Mouse (Mus musculus): ENCODE results near the gene Fcamr.
A peak's percentile ranks its signal among the peaks of the same experiment; 100 is the strongest.

Gene Fcamr

GRCm38 (mm10) chr1:130802976-130803375, 2.3 kb downstream of the Fcamr start:
- DNase-seq (ENCODE audit: low spot score), result no peak

DNA sequence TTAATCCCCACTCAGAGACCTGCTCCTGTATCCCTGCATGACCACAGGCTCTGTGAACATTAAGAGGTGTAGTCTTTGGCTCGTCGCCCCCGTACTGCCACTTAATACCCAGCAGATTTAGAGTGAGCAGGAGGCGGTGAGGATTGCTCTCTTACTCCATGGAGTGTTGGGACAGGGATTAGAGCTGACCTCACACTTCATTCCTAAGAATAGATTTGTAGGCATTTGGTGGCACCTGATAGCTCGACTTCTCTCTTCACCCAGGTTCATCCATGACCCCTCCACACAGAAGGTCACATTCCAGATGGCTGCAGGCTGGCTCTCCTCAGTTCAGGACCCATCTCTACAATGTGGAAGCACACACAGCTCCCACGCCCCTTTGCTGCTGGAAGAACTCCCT, 3.6 kb downstream of the Fcamr start:
- DNase-seq (ENCODE audit: low spot score), result no peak

DNA sequence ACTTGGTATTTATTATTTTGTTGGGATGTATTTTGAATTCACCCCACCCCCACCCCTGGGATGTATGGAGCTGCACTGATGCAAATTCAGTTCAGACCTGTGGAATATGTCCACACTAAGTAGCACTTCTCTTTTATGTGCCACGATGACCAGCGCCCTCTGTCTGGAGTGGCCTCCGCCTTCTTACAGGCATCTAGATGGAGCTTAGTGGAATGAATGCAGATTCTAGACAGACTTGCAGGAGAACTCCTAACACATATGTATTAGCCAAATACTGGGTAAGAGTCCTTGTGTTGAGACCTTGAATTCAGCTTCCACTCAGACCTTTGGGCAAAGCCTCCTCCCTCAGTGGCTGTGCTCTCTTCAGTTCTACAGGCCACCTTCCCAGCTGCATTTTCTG, 10.2 kb downstream of the Fcamr start:
- no peak for DNase-seq (ENCODE audit: low spot score)

- no peak for DNase-seq (ENCODE audit: low spot score)
Measured at GRCm38 (mm10) chr1:130811316-130811715, 10.6 kb downstream of the Fcamr start.

DNA sequence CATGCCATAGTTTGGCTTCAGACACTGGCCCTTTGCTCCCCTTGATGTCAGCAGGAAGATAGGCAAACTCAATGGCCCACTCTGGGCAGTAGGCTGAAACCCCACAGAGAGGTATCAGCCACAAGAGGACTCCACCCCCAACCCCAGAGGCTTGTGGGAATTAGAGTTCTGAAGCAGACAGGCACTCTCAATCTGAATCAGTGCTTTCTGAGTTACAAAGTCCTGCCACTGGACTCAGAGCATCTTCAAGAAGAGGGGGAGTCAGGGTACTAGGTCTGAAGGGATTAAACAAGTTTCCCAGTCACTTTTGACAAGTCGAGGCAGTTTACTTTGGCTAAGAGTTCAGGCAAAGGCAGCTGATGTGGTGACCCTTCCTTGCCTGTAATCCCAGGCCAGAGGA, 19.0 kb downstream of the Fcamr start:
- DNase-seq (ENCODE audit: low spot score), result no peak

GRCm38 (mm10) chr1:130820316-130821148, 19.8 kb downstream of the Fcamr start:
- DNase-seq (ENCODE audit: low spot score), result no peak

DNA sequence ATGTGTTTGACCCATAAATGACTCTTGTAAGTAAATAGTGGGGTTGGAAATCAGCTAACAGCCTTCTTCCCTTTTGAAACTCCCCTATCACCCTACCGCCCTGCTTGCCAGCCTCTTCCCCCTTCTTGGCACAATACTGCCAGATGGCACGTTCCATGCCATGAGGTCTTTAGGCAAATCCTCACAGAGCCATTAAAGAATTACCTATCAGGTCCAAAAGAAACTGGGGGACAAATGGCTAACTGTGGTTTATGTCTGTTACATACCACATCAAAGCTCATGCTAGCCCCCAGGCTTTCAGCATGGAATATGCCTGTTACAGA, 20.4 kb downstream of the Fcamr start:
- DNase-seq (ENCODE audit: low spot score), result no peak

- DNase-seq (ENCODE audit: low spot score), result no peak
Measured at GRCm38 (mm10) chr1:130821911-130822625, 21.4 kb downstream of the Fcamr start.

- no peak for DNase-seq (ENCODE audit: low spot score)
Measured at GRCm38 (mm10) chr1:130826448-130826847, 25.7 kb downstream of the Fcamr start, which contains the start of gene Pigr. Pigr (plus strand) TSS chr1:130826684.

DNA sequence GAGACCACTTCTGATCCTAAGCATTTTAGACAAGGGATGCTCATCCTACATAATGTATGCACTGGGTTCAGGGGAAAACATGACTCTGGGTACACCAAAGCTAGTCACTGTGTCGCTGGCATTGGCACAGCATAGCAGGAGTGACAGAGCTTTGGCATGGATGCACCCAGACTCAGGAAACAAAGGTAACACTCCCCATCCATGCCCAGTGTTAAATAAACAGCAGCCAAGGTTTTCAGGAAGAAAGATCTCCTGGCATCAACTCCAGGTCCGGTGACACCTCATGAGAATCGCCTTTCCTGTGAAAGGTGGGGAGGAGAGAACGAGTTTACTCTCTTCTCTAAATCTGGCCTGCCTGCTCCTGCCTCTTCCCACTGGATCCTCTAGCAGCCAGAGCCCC, 28.0 kb downstream of the Fcamr start:
- DNase-seq (ENCODE audit: low spot score), result no peak

DNA sequence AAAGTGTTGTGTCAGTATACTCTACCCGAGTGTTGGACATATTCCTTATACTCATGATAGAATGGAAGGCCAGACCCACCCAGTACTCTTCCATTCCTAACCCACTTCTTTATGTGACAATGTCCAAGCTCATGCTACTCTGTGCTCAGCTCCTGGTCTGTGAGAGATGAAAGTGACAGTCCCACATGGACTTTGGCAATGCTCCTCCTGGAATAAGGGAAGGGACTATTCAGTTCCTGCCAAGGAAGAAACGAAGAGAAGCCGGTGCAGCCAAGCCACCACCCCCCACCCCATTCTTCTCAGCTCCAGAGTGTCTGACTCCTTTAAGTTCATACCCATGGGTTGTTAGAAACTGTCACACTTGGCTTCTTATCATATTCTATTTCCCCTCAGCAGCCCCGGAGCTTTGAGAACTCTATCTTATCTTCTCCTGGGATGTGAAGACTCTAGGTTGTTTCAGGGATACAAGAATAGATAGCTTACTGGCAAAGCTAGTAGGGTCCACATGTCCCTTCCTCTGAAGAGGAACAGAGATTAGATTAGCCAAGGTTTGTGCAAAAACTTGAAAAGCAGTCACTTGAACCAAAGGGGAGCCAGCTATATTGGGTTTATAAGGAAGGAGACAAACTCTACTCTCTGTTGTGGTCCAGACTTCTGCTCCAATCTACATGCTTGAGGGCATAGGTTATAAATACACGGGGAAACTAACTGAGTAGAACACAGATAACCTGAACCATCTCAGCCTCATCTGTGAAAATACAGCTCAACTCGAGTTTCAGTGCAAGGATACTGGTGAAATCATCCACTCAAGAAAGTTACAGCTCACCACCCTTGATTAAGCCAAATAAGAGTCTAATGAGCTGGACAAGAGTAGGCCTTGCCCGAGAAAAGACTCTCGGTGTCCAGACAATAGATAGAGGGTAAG, 29.5 kb downstream of the Fcamr start:
- no peak for DNase-seq (ENCODE audit: low spot score)

DNA sequence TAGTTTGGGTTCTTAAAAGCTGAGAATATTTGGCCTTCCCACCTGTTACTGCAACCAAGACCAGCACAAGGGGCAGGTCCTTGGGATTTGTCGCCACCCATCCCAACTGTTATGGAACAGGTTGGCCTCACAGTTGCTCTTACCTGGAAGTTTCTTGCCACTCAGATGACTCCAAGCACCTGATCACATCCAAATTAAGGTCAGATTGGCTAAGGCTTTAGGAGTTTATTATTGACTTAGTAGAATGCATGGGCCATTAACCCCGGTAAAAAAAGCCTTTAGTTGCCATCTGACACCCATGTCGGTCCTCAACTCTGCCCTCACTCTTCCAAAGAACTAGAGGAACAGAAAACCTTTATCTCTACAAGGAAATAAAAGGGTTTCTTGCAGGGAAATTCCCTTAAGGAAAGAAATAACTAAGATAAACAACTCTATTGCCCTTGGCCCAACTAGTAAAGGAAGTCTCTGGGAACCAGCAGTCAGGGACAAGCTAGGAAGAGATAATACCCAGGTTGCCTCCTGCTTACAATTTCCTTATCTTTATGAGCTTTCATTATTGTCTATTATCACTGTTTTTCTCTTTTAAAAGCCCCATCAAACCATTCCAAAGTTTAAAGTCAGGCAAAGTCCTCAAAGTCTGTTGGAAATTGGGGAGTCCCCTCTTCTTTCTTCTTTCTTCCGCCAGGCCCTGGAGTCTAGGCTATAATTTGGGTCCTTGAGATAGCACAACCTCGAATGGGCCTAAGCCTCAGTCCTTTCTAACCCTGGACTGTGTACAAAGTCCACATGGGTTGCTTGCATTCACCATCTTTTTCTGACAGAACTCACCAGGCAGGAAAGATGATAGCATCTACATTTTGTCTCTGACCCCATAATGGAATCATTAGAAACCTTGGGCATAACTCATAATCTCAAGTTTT, 31.8 kb downstream of the Fcamr start:
- no peak for DNase-seq (ENCODE audit: low spot score)

- DNase-seq (ENCODE audit: low spot score), result no peak
Measured at GRCm38 (mm10) chr1:130835161-130835936, 34.6 kb downstream of the Fcamr start.

- DNase-seq (ENCODE audit: low spot score), result peak; percentile 23
Measured at GRCm38 (mm10) chr1:130838288-130838687, 37.6 kb downstream of the Fcamr start.

- DNase-seq (ENCODE audit: low spot score), result no peak
Measured at GRCm38 (mm10) chr1:130840599-130841379, 40.1 kb downstream of the Fcamr start.

GRCm38 (mm10) chr1:130841621-130842020, 40.9 kb downstream of the Fcamr start:
- DNase-seq (ENCODE audit: low spot score), result no peak

GRCm38 (mm10) chr1:130844516-130844915, 43.8 kb downstream of the Fcamr start:
- DNase-seq (ENCODE audit: low spot score), result no peak

- DNase-seq (ENCODE audit: low spot score), result no peak
Measured at GRCm38 (mm10) chr1:130849530-130850214, 49.0 kb downstream of the Fcamr start.

GRCm38 (mm10) chr1:130850405-130850804, 49.7 kb downstream of the Fcamr start:
- no peak for DNase-seq (ENCODE audit: low spot score)
